Mouse (Mus musculus): ENCODE results near the gene Ankrd66.
"Not testable (repeated sequence)": the region's sequence is repeated elsewhere in the genome, so short reads cannot be mapped to it uniquely, and the experiment has no call there.

Ankrd66 gene

DNA sequence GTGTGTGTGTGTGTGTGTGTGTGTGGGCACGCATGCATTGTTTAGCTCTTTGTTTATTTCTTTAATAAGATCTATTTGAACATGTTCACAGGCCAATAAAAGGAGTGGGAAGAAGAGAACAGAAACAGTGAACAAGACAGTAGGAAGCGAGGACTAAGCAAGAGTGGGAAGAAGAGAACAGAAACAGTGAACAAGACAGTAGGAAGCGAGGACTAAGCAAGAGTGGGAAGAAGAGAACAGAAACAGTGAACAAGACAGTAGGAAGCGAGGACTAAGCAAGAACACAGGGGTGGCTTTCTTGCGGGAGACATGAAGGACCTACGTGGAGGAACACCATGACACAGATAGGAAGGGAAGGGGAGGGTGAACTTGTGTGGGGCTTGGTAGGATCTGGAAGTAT, 6.6 kb downstream of the Ankrd66 start:
- not testable (repeated sequence) for DNase-seq (ENCODE audit: low spot score in 2 of 2)

DNA sequence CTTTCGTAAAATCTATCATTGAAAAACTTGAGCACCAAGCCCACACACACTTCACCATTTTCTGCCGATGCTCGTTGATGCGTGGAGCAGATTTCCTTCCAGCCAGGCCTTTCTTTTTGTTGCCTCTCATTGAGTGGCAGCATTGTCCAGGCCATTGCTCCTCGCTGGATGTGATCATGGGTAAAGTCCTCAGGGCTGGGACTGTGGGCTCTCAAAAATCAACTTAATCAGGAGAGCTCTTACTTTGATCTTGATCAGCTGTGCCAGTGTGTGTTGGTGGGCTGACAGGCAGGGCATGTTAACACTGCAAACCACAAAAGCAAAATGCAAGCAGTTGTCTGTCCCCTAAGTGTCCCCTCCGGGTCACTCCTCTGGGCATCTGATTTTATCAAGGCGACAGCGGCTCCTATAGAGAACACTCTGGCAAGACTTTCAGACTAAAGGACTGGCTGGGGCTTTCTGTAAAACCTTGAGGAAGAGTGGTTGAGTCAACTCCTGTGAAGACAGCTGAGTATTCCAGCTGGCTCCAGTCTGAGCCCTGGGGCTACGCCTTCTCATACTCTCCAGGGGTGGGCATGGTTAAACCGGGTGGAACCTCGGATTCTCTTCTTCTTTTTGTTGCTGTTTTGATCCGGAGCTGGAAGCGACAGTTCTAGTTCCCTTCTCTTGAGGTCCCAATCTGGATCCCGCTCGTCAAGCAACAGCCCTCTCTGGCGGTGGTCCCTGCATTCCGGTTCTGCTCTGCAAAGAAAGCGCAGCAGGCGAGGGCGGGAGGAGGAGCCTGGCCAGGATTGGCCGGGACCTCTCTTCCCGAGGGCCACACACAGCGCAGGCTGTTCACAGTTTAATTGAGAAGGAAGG, 8.8 kb downstream of the Ankrd66 start:
- peak; percentile 7 to 30 for DNase-seq (ENCODE audit: low spot score in 2 of 2)

DNA sequence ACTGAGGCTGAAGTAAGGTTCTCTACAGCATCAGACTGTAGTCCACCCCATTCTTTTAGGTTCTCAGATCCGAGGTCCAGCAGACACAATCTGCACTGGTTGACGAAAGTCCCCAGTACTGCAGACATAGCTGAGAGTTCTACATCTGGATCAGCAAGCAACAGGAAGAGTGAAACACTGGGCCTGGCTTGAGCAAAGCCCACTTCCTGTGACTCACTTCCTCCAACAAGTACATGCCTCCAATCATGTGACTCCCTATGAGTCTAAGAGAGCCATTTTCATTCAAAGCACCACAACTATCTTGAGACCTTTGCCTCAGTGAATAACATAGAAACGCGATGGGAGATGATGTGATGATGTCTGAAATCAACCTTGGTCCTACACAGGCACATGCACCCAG, 12.2 kb downstream of the Ankrd66 start:
- DNase-seq (ENCODE audit: low spot score in 2 of 2), result no peak

GRCm38 (mm10) chr17:43530507-43530906, 12.9 kb downstream of the Ankrd66 start:
- no peak for DNase-seq (ENCODE audit: low spot score in 2 of 2)

DNA sequence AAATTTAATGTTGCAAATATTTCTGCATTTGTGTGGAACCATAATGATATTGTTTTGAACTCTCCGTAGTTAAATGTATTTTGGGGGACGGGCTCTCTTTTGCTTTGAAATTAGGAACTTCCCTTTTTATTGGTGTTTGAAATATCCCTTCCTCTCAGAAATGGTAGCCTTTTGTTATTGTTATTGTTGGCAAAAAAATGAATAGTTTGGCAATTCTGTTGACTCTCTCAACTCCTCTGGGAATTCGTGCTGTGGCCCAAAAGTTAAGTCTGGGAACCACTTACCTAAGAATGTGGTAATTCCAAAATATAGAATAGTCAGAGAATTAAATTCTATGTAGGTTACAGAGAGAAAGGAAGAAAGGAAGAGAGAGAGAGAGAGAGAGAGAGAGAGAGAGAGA, 23.3 kb downstream of the Ankrd66 start:
- no peak for DNase-seq (ENCODE audit: low spot score in 2 of 2)

DNA sequence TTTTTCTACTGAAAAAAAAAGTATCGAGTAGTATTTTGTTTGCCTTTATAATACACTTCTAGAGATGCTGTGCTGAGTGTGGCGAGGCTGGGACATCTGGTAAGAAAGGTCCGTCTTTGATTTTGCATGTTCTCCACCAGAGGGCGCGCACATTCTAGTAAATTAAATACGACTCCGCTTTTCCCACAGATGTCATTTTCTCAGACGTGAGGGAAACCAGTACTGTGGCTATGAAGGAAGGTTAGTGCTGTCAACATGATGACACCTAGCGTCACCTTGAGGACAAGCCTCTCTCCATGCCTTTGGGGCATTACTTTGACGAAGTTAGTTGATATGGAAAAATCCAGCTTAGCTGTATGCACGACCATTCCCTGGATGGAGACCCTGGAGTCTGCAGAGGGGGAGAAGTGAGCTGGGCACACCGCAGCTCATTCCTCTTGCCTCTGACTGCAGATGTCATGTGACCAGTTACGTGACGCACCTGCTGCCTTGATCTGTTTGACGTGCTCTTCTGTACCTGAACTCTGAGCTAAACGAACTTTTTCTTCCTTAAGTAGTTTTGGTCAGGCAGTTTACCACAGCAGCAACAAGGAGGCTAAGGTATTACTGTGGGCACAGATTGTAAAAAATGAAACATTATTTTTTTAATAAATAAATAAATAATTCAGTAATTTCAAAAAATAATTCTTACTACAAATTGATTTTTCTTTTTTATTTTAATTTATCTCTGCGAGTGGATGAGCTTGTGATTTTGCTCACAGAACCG, 24.6 kb downstream of the Ankrd66 start:
- peak; percentile 14 to 63 for DNase-seq (ENCODE audit: low spot score in 2 of 2)

GRCm38 (mm10) chr17:43510782-43511181, 32.7 kb downstream of the Ankrd66 start:
- DNase-seq (ENCODE audit: low spot score in 2 of 2), result no peak

DNA sequence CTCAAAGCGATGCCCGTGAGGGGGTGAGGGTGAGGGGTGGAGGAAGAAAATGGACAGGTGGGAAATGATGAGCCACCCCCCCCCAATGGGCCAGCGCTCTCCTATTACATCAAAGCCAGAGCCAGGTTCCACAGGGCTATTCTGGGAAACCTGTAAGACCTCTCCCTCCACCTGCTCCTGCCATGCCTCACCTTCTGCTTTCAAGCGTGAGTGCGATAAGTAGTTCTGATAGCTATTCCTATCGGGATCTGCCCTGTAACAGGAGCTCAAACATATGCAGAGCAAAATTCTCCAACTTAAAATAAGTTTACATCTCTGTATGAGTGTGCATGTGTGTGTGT, 38.9 kb downstream of the Ankrd66 start:
- DNase-seq (ENCODE audit: low spot score in 2 of 2), result no peak

DNA sequence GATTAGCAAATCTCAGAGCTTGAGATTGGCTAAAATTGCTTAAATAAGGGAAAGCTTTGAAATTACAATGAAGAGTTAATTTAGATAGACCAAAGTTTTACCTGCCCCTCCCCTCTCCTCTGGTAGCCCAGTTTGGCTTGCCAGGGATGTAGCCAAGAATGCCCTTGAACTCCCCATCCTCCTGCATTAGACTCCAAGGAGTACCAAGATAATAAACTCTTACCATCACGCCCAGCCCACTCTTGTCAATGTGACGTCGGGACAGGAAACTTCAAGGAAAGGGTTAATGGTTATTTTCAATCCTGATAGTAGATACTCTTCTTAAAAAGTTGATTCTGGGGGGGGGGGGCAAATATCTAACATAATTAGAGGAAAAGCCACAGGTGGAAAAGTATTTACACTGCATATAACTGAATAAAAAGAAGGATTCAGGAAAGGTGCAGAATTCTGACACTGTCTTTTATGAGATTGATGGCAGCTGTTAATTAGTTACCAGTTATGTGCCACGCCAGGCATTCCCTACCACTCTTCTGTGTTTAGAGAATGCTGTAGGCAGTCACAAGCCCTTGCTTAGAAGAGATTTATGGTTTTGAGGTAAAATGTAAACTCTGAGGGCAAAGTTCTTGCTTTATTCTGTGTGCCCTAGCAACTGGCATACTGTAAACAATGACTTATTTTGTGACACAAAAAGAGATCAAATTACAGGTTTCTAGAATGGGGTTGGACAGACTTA, 39.4 kb downstream of the Ankrd66 start:
- DNase-seq (ENCODE audit: low spot score in 2 of 2), result no peak

- no peak for DNase-seq (ENCODE audit: low spot score in 2 of 2)
Measured at GRCm38 (mm10) chr17:43502592-43502991, 40.8 kb downstream of the Ankrd66 start, which contains the start of gene Mep1a. Gene Mep1a (minus strand): TSS chr17:43502812.

DNA sequence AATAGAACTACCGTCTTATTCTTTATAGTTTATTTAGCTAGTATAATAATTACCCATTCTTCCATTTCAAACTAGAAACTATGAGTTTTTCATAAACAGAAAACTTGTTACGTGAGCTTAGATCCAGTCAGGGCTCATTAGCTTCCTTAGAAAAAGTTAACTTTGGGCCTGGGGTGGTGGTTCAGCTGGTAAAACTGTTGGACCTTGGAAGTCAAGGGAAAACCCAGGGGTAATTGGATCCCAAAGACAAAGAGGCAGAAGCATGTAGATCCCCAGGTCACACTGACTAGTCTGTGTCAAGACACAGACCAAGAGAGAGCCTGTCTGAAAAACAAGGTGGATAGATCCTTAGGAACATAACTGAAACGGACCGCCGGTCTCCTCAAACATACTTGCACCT, 41.8 kb downstream of the Ankrd66 start:
- no peak for DNase-seq (ENCODE audit: low spot score in 2 of 2)

GRCm38 (mm10) chr17:43501223-43501622, 42.2 kb downstream of the Ankrd66 start:
- no peak for DNase-seq (ENCODE audit: low spot score in 2 of 2)

GRCm38 (mm10) chr17:43500513-43500912, 42.9 kb downstream of the Ankrd66 start:
- DNase-seq (ENCODE audit: low spot score in 2 of 2), result no peak

GRCm38 (mm10) chr17:43497521-43497920, 45.9 kb downstream of the Ankrd66 start:
- DNase-seq (ENCODE audit: low spot score in 2 of 2), result no peak

GRCm38 (mm10) chr17:43495502-43495901, 47.9 kb downstream of the Ankrd66 start:
- no peak for DNase-seq (ENCODE audit: low spot score in 2 of 2)

- not testable (repeated sequence) for DNase-seq (ENCODE audit: low spot score in 2 of 2)
Measured at GRCm38 (mm10) chr17:43490371-43490770, 53.1 kb downstream of the Ankrd66 start.

GRCm38 (mm10) chr17:43488439-43489151, 54.8 kb downstream of the Ankrd66 start:
- no peak for DNase-seq (ENCODE audit: low spot score in 2 of 2)

DNA sequence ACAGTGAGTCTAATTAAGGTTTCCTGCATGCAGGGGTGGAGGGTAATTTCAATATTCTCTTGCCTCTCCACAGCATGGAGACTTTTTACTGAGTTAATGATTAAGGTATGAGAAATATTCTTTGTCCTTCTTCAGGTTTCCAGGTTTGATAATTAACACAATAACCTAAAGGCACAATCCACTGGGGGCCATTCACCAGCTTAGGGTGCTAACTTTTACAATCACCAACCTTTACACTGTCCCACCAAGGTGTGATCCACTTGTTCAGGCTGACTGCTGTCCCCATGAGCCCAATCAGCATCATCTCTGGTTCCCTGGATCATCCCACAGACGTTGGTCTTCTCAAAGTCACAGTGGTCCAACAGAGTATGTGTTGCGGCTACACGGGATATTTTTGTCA, 57.5 kb downstream of the Ankrd66 start:
- DNase-seq (ENCODE audit: low spot score in 2 of 2), result no peak
